Mouse (Mus musculus): ENCODE data around the gene Rhot1. TPM values are rescaled to one million over a fixed set of nuclear protein-coding genes. Genes with fewer than 3 reads are reported as not detected.
"Not testable (repeated sequence)": the region's sequence is repeated elsewhere in the genome, so short reads cannot be mapped to it uniquely, and the experiment has no call there.

The Rhot1 gene
- polyA plus RNA-seq, 1 experiment, result 15.8 TPM

DNA sequence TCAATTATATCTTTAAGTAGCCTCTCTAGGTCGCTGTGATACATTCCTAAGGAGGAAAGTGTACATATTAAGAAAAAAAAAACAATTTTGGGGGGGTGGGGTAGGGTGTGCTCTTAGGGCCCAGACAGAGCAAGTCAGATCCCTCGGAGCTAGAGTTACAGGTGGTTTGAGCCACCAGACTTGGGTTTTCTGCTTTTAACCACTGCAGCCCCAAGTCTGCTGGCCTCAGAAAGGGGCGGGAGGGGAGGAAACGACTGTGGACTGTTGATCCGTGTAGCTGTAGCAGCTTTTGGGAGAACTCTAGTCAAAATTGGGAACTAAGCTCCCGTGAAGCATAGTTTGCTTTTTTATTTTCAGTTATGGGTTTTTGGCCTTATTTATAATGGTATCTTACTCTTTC, 1.5 kb downstream of the Rhot1 start:
- H3K4me3 ChIP-seq (ENCODE audit: insufficient read depth, poor library complexity, severe bottlenecking), result peak overlapping the region; percentile 96
- H3K27me3 ChIP-seq (ENCODE audit: control insufficient read depth, insufficient read depth, insufficient read length), result no peaks in the 10 kb centered on the region
- H3K79me3 ChIP-seq (ENCODE audit: low read depth), result peaks cover 49% of the 10 kb centered on the region
- H3ac ChIP-seq (ENCODE audit: control insufficient read depth, insufficient read length, low read depth), result no peak overlapping the region
- H3K79me2 ChIP-seq (ENCODE audit: control insufficient read depth, insufficient read depth), result peaks cover 64% of the 10 kb centered on the region
- H3K36me3 ChIP-seq (ENCODE audit: control insufficient read depth, insufficient read depth), result peaks cover 18% of the 10 kb centered on the region
- TF ChIP-seq CEBPB (IDR thresholded peaks at IDR 0.05; ENCODE audit: low read depth) (no peak), FOSL1 (IDR thresholded peaks at IDR 0.05; ENCODE audit: insufficient read depth, low read length, poor library complexity, severe bottlenecking) (no peak), MAX (IDR thresholded peaks at IDR 0.05) (no peak)

DNA sequence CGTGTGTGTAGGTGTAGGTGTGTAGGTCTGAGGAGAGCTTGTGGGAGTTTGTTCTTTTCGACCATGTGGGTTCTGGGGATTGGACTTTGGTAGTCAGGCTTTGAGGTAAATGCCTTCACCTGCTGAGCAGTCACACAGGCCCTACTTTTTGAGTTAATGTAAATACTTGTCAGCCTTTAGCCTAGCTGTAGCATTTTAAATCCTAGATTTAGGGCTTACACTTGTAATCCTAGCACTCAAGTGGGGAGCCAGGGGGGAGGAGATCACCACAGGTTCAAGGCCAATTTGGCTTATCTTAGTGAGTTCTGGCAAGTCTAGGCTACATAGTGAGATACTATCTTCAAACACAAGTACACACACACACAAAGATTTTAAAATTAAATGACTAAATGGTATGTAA, 3.5 kb downstream of the Rhot1 start:
- Histone ChIP-seq H3K79me2 (ENCODE audit: control insufficient read depth, insufficient read depth) (peaks cover 84% of the 10 kb centered on the region), H3K79me3 (ENCODE audit: low read depth) (peaks cover 67% of the 10 kb centered on the region), H3ac (ENCODE audit: control insufficient read depth, insufficient read length, low read depth) (no peak overlapping the region), H3K36me3 (ENCODE audit: control insufficient read depth, insufficient read depth) (peaks cover 22% of the 10 kb centered on the region), H3K27me3 (ENCODE audit: control insufficient read depth, insufficient read depth, insufficient read length) (no peaks in the 10 kb centered on the region), H3K4me3 (ENCODE audit: insufficient read depth, poor library complexity, severe bottlenecking) (no peak overlapping the region)
- no peak for TF ChIP-seq MAX (IDR thresholded peaks at IDR 0.05)
- no peak for TF ChIP-seq FOSL1 (IDR thresholded peaks at IDR 0.05; ENCODE audit: insufficient read depth, low read length, poor library complexity, severe bottlenecking)
- no peak for TF ChIP-seq USF1 (IDR thresholded peaks at IDR 0.05; ENCODE audit: low read depth)
- TF ChIP-seq MYOD1 (IDR thresholded peaks at IDR 0.05; ENCODE audit: control insufficient read depth, insufficient read length, low read depth), result no peak
- no peak for TF ChIP-seq MYOG (IDR thresholded peaks at IDR 0.05; ENCODE audit: control insufficient read depth, extremely low read depth, insufficient read length)
- no peak for TF ChIP-seq CTCF (IDR thresholded peaks at IDR 0.05; ENCODE audit: control insufficient read depth, insufficient read depth, insufficient read length)
- TF ChIP-seq CEBPB (IDR thresholded peaks at IDR 0.05; ENCODE audit: low read depth), result no peak

DNA sequence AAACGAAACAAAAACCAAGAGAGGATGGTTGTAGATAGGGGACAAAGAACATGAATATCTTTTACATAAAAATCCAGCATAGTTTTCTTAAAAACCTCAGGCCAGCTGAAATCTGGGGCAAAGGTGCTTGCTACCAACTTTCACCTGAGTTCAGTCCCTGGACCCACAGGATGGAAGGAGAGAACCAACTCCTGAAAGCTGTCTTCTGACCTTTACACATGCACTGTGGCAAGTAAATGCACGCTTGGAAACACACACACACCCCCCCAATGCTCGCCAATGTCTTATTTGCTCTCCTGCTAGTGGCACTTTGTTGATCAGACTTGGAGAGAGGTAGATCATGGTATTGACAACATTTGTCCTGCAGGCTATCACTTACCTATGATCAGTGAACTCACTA, 6.5 kb downstream of the Rhot1 start:
- TF ChIP-seq FOSL1 (IDR thresholded peaks at IDR 0.05; ENCODE audit: insufficient read depth, low read length, poor library complexity, severe bottlenecking) (no peak), MYOG (IDR thresholded peaks at IDR 0.05; ENCODE audit: control insufficient read depth, extremely low read depth, insufficient read length) (no peak), MYOD1 (IDR thresholded peaks at IDR 0.05; ENCODE audit: control insufficient read depth, insufficient read length, low read depth) (no peak), CTCF (IDR thresholded peaks at IDR 0.05; ENCODE audit: control insufficient read depth, insufficient read depth, insufficient read length) (no peak), CEBPB (IDR thresholded peaks at IDR 0.05; ENCODE audit: low read depth) (no peak)
- no peak overlapping the region for H3K4me3 ChIP-seq (ENCODE audit: insufficient read depth, poor library complexity, severe bottlenecking)
- H3K79me2 ChIP-seq (ENCODE audit: control insufficient read depth, insufficient read depth), result peaks cover 100% of the 10 kb centered on the region
- H3K36me3 ChIP-seq (ENCODE audit: control insufficient read depth, insufficient read depth), result peaks cover 36% of the 10 kb centered on the region
- H3K27me3 ChIP-seq (ENCODE audit: control insufficient read depth, insufficient read depth, insufficient read length), result no peaks in the 10 kb centered on the region
- H3K79me3 ChIP-seq (ENCODE audit: low read depth), result peaks cover 81% of the 10 kb centered on the region
- H3ac ChIP-seq (ENCODE audit: control insufficient read depth, insufficient read length, low read depth), result no peak overlapping the region

DNA sequence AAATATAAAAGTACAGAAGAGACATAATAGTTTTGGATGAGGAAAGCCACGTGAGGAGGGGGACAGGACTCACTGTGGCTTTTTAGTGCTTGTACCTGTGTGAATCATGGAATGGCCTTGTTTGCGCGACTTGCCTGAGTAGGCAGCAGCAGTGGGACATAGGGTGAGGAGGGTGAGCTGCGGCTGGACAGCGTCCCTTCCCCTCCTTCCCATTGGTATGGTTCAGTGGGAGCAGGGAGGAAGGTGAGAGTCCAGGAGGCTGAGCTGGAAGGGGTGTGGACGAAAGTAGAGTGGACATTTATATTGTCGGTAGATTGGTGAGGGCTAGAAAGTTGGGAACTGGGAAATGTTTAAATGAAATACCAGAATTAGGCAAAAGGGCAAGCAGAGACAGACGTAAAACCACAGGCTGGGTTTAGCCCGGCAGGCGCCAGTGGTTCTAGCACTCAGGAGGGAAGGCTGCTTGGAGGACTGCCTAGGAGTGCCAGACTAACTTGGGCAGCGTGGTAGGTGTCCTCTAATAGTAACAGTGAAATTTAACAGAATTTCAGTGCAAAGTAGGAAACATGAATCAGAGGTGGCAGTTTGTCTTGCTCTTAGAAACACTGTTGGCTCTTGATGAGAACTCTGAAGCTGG, 10.0 kb downstream of the Rhot1 start:
- Histone ChIP-seq H3K79me2 (ENCODE audit: control insufficient read depth, insufficient read depth) (peaks cover 82% of the 10 kb centered on the region), H3K79me3 (ENCODE audit: low read depth) (peaks cover 53% of the 10 kb centered on the region), H3ac (ENCODE audit: control insufficient read depth, insufficient read length, low read depth) (no peak overlapping the region), H3K36me3 (ENCODE audit: control insufficient read depth, insufficient read depth) (peaks cover 43% of the 10 kb centered on the region), H3K27me3 (ENCODE audit: control insufficient read depth, insufficient read depth, insufficient read length) (no peaks in the 10 kb centered on the region), H3K4me3 (ENCODE audit: insufficient read depth, poor library complexity, severe bottlenecking) (no peak overlapping the region)
- TF ChIP-seq FOSL1 (IDR thresholded peaks at IDR 0.05; ENCODE audit: insufficient read depth, low read length, poor library complexity, severe bottlenecking) (no peak), MYOD1 (IDR thresholded peaks at IDR 0.05; ENCODE audit: control insufficient read depth, insufficient read length, low read depth) (no peak), CEBPB (IDR thresholded peaks at IDR 0.05; ENCODE audit: low read depth) (no peak), MYOG (IDR thresholded peaks at IDR 0.05; ENCODE audit: control insufficient read depth, extremely low read depth, insufficient read length) (no peak), MAX (IDR thresholded peaks at IDR 0.05) (no peak), CTCF (IDR thresholded peaks at IDR 0.05; ENCODE audit: control insufficient read depth, insufficient read depth, insufficient read length) (no peak), USF1 (IDR thresholded peaks at IDR 0.05; ENCODE audit: low read depth) (no peak)

DNA sequence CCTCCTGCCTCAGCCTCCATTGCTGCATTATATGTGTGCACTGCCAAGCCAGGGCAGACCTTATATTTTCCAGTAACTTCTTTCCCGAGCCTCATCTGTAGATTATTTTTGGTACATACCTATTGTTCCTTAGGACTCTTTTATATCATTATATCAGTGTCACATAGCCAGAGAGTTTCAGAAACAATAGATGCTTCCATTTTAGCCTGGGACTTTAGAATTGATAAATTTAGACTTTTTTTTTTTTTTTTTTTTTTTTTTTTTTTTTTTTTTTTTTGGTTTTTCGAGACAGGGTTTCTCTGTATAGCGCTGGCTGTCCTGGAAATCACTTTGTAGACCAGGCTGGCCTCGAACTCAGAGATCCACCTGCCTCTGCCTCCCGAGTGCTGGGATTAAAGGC, 21.2 kb downstream of the Rhot1 start:
- H3K4me3 ChIP-seq (ENCODE audit: insufficient read depth, poor library complexity, severe bottlenecking); H3K79me3 ChIP-seq (ENCODE audit: low read depth); H3K27me3 ChIP-seq (ENCODE audit: control insufficient read depth, insufficient read depth, insufficient read length); H3ac ChIP-seq (ENCODE audit: control insufficient read depth, insufficient read length, low read depth); H3K79me2 ChIP-seq (ENCODE audit: control insufficient read depth, insufficient read depth): not testable (repeated sequence)
- H3K36me3 ChIP-seq (ENCODE audit: control insufficient read depth, insufficient read depth), result peaks cover 76% of the 10 kb centered on the region

DNA sequence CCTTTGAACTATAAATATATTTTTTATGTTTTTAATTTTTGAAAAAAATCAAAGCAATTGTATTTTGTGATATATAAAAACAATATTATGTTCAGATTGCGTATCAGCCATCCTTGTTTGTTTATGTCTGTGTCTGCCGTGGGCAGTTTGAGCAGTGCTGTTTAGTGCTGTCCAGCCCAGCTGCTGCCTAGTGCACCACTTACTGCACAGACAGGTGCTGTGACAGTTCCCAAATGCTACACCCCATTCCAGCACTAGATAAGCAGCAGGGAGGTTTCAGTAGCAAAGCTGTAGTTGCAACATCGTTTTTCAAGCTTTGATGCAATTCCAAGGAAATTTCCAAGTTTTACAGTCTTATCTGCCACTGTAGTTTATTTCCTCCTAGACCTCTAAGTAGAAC, 28.5 kb downstream of the Rhot1 start:
- Histone ChIP-seq H3K4me3 (ENCODE audit: insufficient read depth, poor library complexity, severe bottlenecking) (no peak overlapping the region), H3K27me3 (ENCODE audit: control insufficient read depth, insufficient read depth, insufficient read length) (no peaks in the 10 kb centered on the region), H3K79me2 (ENCODE audit: control insufficient read depth, insufficient read depth) (no peaks in the 10 kb centered on the region), H3ac (ENCODE audit: control insufficient read depth, insufficient read length, low read depth) (no peak overlapping the region), H3K79me3 (ENCODE audit: low read depth) (no peaks in the 10 kb centered on the region), H3K36me3 (ENCODE audit: control insufficient read depth, insufficient read depth) (peaks cover 74% of the 10 kb centered on the region)
- TF ChIP-seq MYOD1 (IDR thresholded peaks at IDR 0.05; ENCODE audit: control insufficient read depth, insufficient read length, low read depth) (no peak), MYOG (IDR thresholded peaks at IDR 0.05; ENCODE audit: control insufficient read depth, extremely low read depth, insufficient read length) (no peak), CEBPB (IDR thresholded peaks at IDR 0.05; ENCODE audit: low read depth) (no peak), USF1 (IDR thresholded peaks at IDR 0.05; ENCODE audit: low read depth) (no peak), MAX (IDR thresholded peaks at IDR 0.05) (no peak), FOSL1 (IDR thresholded peaks at IDR 0.05; ENCODE audit: insufficient read depth, low read length, poor library complexity, severe bottlenecking) (no peak), CTCF (IDR thresholded peaks at IDR 0.05; ENCODE audit: control insufficient read depth, insufficient read depth, insufficient read length) (no peak)
